Mouse (Mus musculus): ENCODE results near the gene Macf1. TPM values are rescaled to one million over a fixed set of nuclear protein-coding genes. Genes with fewer than 3 reads are reported as not detected.

Gene Macf1
- polyA plus RNA-seq, 1 experiment from 2014 or later: 37.1 TPM

- Histone ChIP-seq H3K27me3 (ENCODE audit: insufficient read depth, low read length) (no peaks in the 10 kb centered on the region), H3K9me3 (ENCODE audit: low read length) (no peaks in the 10 kb centered on the region), H3K27ac (ENCODE audit: low read length) (no peak overlapping the region), H3K4me3 (ENCODE audit: low read length) (no peak overlapping the region), H3K36me3 (ENCODE audit: insufficient read depth, low read length) (no peaks in the 10 kb centered on the region), H3K9ac (replicated peaks; ENCODE audit: low read length) (0 out of 2 replicates have a peak overlapping the region, but pooled peaks have one; percentile 26), H3K4me1 (ENCODE audit: insufficient read depth, low read length) (peaks cover 17% of the 10 kb centered on the region), H3K4me2 (replicated peaks; ENCODE audit: low read depth, low read length) (no peak overlapping the region)
- 26% methylated on average over 7 of the region's 7 CpGs for WGBS
- no peak for ATAC-seq (ENCODE audit: low FRiP score, low TSS enrichment)
These were observed 3.2 kb downstream of the Macf1 start for GRCm38 (mm10) chr4:123680962-123681361.

- Histone ChIP-seq H3K4me1 (ENCODE audit: insufficient read depth, low read length) (peaks cover 17% of the 10 kb centered on the region), H3K27me3 (ENCODE audit: insufficient read depth, low read length) (no peaks in the 10 kb centered on the region), H3K36me3 (ENCODE audit: insufficient read depth, low read length) (no peaks in the 10 kb centered on the region), H3K4me3 (ENCODE audit: low read length) (no peak overlapping the region), H3K27ac (ENCODE audit: low read length) (no peak overlapping the region), H3K9me3 (ENCODE audit: low read length) (no peaks in the 10 kb centered on the region), H3K9ac (replicated peaks; ENCODE audit: low read length) (peak overlapping the region; percentile 27), H3K4me2 (replicated peaks; ENCODE audit: low read depth, low read length) (no peak overlapping the region)
- ATAC-seq (ENCODE audit: low FRiP score, low TSS enrichment): no peak
- WGBS: 59% methylated on average over 10 of the region's 10 CpGs
These were observed 6.9 kb downstream of the Macf1 start for GRCm38 (mm10) chr4:123677060-123677804.

DNA sequence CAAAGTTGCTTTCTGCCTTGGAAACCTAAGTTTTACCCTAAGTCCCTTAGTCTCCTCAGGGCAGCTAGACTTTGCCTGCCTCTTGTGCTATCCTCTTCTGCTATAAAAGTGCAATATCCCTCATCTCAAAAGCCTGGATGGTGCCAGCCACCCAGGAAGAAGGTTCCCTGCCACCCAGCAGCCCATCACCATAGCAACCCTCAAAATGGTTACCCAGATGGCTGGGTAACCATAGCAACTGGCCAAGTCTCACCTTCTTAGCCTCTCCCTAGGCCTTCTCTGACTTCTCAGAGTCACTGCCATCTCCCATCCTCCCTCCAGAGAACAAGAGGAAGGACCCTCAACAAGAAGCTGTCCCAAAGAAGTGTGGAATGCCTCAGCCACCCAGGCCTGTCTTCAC, 13.6 kb downstream of the Macf1 start:
- H3K27me3 ChIP-seq (ENCODE audit: insufficient read depth, low read length): no peaks in the 10 kb centered on the region

DNA sequence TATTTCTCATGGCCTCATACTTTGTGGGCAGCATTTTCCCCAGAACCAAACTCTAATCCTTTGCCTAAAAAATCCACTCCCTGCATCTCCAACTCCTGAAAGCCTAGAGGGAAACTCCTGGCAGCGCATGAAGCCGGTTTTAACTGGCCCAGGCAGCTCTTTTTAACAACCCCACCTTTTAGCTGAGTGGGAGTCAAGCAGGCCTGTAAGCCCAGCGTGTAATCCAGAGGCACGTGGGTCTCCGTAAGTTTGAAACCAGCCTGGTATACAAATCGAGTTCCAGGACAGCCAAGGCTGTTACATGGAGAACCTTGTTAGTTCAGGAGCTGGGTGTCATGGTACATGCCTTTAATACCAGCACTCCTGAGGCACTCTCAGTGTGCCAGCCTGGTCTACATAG, 14.5 kb downstream of the Macf1 start:
- H3K27ac ChIP-seq (ENCODE audit: low read length): no peak overlapping the region

More for the DNA sequence above, 13.6 kb downstream of the Macf1 start:
- peaks cover 16% of the 10 kb centered on the region for H3K4me1 ChIP-seq (ENCODE audit: insufficient read depth, low read length)
- H3K27ac ChIP-seq (ENCODE audit: low read length): no peak overlapping the region
- H3K4me3 ChIP-seq (ENCODE audit: low read length): no peak overlapping the region
- ATAC-seq (ENCODE audit: low FRiP score, low TSS enrichment): no peak
- H3K36me3 ChIP-seq (ENCODE audit: insufficient read depth, low read length): no peaks in the 10 kb centered on the region
- no peak overlapping the region for H3K4me2 ChIP-seq (replicated peaks; ENCODE audit: low read depth, low read length)
- H3K9ac ChIP-seq (replicated peaks; ENCODE audit: low read length): 0 out of 2 replicates have a peak overlapping the region, but pooled peaks have one; percentile 6
- no peaks in the 10 kb centered on the region for H3K9me3 ChIP-seq (ENCODE audit: low read length)

GRCm38 (mm10) chr4:123667260-123667867, 16.8 kb downstream of the Macf1 start:
- Histone ChIP-seq H3K36me3 (ENCODE audit: insufficient read depth, low read length) (no peaks in the 10 kb centered on the region), H3K9ac (replicated peaks; ENCODE audit: low read length) (no peak overlapping the region), H3K4me3 (ENCODE audit: low read length) (no peak overlapping the region), H3K4me2 (replicated peaks; ENCODE audit: low read depth, low read length) (no peak overlapping the region), H3K27me3 (ENCODE audit: insufficient read depth, low read length) (no peaks in the 10 kb centered on the region), H3K9me3 (ENCODE audit: low read length) (no peaks in the 10 kb centered on the region), H3K4me1 (ENCODE audit: insufficient read depth, low read length) (peaks cover 30% of the 10 kb centered on the region), H3K27ac (ENCODE audit: low read length) (peak overlapping the region; percentile 37; the same call in 1 of the 2 replicates)
- no peak for ATAC-seq (ENCODE audit: low FRiP score, low TSS enrichment)
- 62% methylated on average over 1 of the region's 1 CpGs for WGBS

More for the DNA sequence above, 14.5 kb downstream of the Macf1 start:
- no peaks in the 10 kb centered on the region for H3K9me3 ChIP-seq (ENCODE audit: low read length)
- no peaks in the 10 kb centered on the region for H3K36me3 ChIP-seq (ENCODE audit: insufficient read depth, low read length)
- H3K4me1 ChIP-seq (ENCODE audit: insufficient read depth, low read length): peaks cover 20% of the 10 kb centered on the region
- H3K4me2 ChIP-seq (replicated peaks; ENCODE audit: low read depth, low read length): no peak overlapping the region
- ATAC-seq (ENCODE audit: low FRiP score, low TSS enrichment): no peak
- no peak overlapping the region for H3K4me3 ChIP-seq (ENCODE audit: low read length)
- no peaks in the 10 kb centered on the region for H3K27me3 ChIP-seq (ENCODE audit: insufficient read depth, low read length)
- H3K9ac ChIP-seq (replicated peaks; ENCODE audit: low read length): no peak overlapping the region
- 64% methylated on average over 6 of the region's 6 CpGs for WGBS

DNA sequence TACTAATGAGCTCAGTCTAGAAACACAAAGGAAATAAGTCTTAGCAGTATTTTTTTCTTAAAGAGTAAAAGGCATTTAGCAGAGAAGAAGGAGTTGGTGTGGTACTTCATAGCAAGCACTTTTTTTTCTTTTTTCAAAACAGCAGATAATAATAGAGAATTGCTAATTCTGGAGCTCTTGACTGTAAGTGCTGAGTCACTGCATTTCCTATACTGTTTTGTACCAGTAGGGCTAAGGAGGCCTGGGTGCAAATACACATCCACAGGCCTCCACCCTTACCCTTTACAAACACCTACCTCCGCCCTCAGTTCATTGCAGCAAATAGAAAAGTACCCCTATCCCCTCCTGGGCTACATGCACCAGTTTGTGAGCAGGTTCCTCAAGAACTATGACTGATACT, 17.6 kb downstream of the Macf1 start:
- 80% methylated on average over 1 of the region's 1 CpGs for WGBS
- no peak overlapping the region; the same call in 1 of the 2 replicates for H3K4me2 ChIP-seq (replicated peaks; ENCODE audit: low read depth, low read length)
- peaks cover 38% of the 10 kb centered on the region for H3K4me1 ChIP-seq (ENCODE audit: insufficient read depth, low read length)
- H3K27ac ChIP-seq (ENCODE audit: low read length): no peak overlapping the region
- no peak overlapping the region for H3K4me3 ChIP-seq (ENCODE audit: low read length)
- no peak overlapping the region for H3K9ac ChIP-seq (replicated peaks; ENCODE audit: low read length)
- H3K36me3 ChIP-seq (ENCODE audit: insufficient read depth, low read length): no peaks in the 10 kb centered on the region
- no peaks in the 10 kb centered on the region for H3K27me3 ChIP-seq (ENCODE audit: insufficient read depth, low read length)
- no peak for ATAC-seq (ENCODE audit: low FRiP score, low TSS enrichment)
- no peaks in the 10 kb centered on the region for H3K9me3 ChIP-seq (ENCODE audit: low read length)

- H3K4me3 ChIP-seq (ENCODE audit: low read length): peak overlapping the region; percentile 93
- peak overlapping the region; percentile 91 for H3K4me2 ChIP-seq (replicated peaks; ENCODE audit: low read depth, low read length)
- WGBS: 28% methylated on average over 11 of the region's 11 CpGs
- ATAC-seq (ENCODE audit: low FRiP score, low TSS enrichment): no peak
- peak overlapping the region; percentile 98 for H3K9ac ChIP-seq (replicated peaks; ENCODE audit: low read length)
- peaks cover 43% of the 10 kb centered on the region for H3K4me1 ChIP-seq (ENCODE audit: insufficient read depth, low read length)
- H3K27me3 ChIP-seq (ENCODE audit: insufficient read depth, low read length): no peaks in the 10 kb centered on the region
- H3K36me3 ChIP-seq (ENCODE audit: insufficient read depth, low read length): no peaks in the 10 kb centered on the region
- no peaks in the 10 kb centered on the region for H3K9me3 ChIP-seq (ENCODE audit: low read length)
- peak overlapping the region; percentile 100 for H3K27ac ChIP-seq (ENCODE audit: low read length)
These were observed 18.4 kb downstream of the Macf1 start for GRCm38 (mm10) chr4:123665681-123666278.

- Histone ChIP-seq H3K4me3 (ENCODE audit: low read length) (peak overlapping the region; percentile 93), H3K27me3 (ENCODE audit: insufficient read depth, low read length) (no peaks in the 10 kb centered on the region), H3K36me3 (ENCODE audit: insufficient read depth, low read length) (no peaks in the 10 kb centered on the region), H3K27ac (ENCODE audit: low read length) (peak overlapping the region; percentile 100), H3K4me1 (ENCODE audit: insufficient read depth, low read length) (peaks cover 43% of the 10 kb centered on the region), H3K9ac (replicated peaks; ENCODE audit: low read length) (peak overlapping the region; percentile 98), H3K4me2 (replicated peaks; ENCODE audit: low read depth, low read length) (peak overlapping the region; percentile 91), H3K9me3 (ENCODE audit: low read length) (no peaks in the 10 kb centered on the region)
- ATAC-seq (ENCODE audit: low FRiP score, low TSS enrichment): 0 out of 2 replicates have a peak, but pooled peaks have one; percentile 11
- WGBS: under 1% methylated on average over 45 of the region's 58 CpGs
These were observed 19.1 kb downstream of the Macf1 start for GRCm38 (mm10) chr4:123664951-123665661.

- H3K27me3 ChIP-seq (ENCODE audit: insufficient read depth, low read length): no peaks in the 10 kb centered on the region
- no peaks in the 10 kb centered on the region for H3K36me3 ChIP-seq (ENCODE audit: insufficient read depth, low read length)
- H3K4me2 ChIP-seq (replicated peaks; ENCODE audit: low read depth, low read length): peak overlapping the region; percentile 91
- ATAC-seq (ENCODE audit: low FRiP score, low TSS enrichment): peak; percentile 83
- peak overlapping the region; percentile 93 for H3K4me3 ChIP-seq (ENCODE audit: low read length)
- 0% methylated on average over 81 of the region's 125 CpGs for WGBS
- peak overlapping the region; percentile 100 for H3K27ac ChIP-seq (ENCODE audit: low read length)
- H3K9ac ChIP-seq (replicated peaks; ENCODE audit: low read length): peak overlapping the region; percentile 98
- H3K4me1 ChIP-seq (ENCODE audit: insufficient read depth, low read length): peaks cover 44% of the 10 kb centered on the region
- H3K9me3 ChIP-seq (ENCODE audit: low read length): no peaks in the 10 kb centered on the region
These were observed 19.9 kb downstream of the Macf1 start for GRCm38 (mm10) chr4:123664021-123664950.

Data from kidney, embryonic 16.5 days (tissue).